Mouse (Mus musculus) B cell, adult 67 days (primary cell): ENCODE data around the gene Tyk2. TPM values are rescaled to one million over a fixed set of nuclear protein-coding genes. Genes with fewer than 3 reads are reported as not detected.

ENCODE experiments used
- total RNA-seq, 2 experiments: library from RNA; stranded (reverse); gene quantifications; 4 replicates each; pipeline ENCODE4 v1.2.4; 2023

The Tyk2 gene
- 10 to 100 TPM; 64.0 to 68.8 TPM for total RNA-seq

DNA sequence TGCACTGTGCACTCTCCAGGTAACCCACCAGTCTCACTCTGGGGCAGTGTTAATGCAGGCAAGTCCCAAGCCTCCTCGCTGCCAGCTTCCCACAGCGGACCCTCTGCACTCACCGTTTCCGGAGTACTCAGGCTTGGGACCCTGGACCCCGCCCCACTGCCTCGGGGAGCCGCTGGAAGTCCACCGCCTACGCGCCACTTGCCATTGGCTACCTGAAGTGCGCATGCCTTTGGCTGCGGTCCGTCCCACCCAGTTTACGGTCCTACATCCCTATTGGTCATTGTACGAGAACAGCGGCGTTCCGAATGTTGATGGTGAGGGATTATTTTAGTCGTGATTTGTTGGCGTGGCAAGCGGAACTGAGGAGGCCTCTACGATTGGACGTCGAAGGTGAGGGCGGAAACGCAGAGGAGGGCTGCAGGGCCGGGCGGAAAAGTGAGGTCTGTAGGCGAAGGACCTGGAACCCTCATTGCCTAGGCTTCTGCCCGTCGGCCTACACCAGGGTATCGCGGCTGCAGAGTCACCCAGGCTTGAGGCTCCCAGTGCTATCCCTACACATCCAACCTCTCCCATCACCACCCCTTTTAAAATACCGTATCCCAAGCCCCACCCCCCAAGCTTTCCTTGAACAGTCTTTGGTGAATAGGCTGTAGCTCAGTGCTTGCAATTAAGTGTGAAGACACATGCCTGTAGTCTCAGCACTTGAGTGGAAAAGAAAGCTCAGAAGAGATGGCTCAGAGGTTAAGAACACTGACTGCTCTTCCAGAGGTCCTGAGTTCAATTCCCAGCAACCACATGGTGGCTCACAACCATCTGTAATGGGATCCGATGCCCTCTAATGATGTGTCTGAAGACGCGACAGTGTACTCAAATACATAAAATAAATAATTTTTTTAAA, at the start of gene Tyk2:
Gene Tyk2, minus strand, starts transcription at position 185 of the 898 bp plus-strand sequence.

DNA sequence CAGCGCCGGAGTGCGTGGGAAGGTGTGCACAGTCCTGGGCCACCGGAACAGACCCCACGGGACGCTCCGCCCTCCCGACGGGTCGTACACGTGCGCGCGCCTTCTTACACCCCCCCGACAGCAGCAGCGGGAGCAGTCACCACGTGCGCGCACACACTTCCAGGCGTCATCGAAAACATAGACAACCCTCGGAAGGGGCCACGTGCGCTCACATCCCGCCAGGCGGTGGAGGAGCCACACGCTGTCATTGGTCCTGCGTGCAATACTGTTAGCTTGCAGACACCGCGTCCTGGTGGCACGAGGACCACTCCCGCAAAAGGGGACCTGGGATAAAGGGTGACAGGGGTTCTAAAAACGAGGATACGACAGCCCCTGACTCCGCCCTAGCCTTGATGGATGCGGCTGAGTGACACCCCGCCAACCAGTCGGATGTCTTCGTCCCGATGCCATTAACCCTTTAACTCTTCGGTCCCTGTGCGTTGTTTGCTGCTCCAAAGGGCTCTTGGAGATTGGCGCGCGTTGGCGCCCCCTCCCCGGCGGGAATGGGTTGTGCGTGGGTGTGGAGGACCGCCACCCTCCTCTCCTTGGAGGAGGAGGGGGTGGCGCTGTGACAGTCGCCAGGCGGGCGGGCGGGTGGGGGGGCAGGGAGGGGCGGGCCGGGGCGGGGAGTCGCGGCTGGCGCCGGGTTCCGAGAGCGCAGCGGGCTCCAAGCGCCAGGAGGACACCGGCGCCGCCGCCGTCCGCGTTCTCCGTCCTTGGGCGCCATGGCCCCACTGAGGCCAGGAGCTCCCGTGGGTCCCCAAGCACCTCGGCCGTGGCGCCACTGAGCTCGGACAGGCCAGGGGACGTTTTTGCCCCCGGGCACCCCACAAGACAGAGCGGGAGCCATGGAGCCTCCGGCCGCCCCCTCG, 34.3 kb upstream of the Tyk2 start, which contains the start of gene Pde4a:
Gene Pde4a, plus strand, starts transcription at position 674 of the 911 bp plus-strand sequence.

DNA sequence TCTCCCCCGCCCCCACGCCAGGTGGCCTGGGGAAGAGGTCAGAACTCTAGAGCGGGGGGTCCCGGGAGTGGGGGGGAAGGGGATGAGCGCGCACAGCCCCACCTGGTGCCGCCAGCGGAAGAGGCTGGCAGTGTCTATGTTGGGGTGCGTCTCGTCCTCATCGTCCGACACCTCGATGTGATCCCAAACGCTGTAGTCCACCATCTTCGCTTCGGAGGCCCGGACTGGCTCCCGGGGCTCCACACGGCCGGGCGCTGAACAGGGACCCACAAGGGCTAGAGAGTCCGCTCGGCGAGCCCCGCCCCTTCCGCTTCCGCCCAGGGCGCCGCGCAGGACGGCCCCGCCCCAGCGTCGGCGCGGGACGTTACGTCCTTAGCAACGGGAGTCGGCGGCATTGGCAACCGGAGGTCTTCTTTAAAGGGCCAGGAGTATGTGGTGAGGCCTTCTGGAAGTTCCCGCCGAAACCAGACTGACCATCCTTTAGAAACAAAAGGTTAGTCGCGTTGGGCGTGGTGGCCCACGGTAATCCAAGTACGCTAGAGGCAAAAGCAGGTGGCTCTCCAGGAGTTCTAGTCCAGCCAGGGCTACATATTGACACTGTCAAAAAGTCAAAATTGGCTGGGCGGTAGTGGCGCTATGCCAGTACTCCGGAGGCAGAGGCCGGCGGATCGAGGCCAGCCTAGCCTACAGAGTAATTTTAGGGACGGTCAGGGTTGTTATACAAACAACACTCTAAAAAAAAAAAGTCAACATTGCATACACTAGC, 18.8 kb upstream of the Tyk2 start, which contains the start of gene Cdc37:
Gene Cdc37, minus strand, starts transcription at position 329 of the 766 bp plus-strand sequence.

DNA sequence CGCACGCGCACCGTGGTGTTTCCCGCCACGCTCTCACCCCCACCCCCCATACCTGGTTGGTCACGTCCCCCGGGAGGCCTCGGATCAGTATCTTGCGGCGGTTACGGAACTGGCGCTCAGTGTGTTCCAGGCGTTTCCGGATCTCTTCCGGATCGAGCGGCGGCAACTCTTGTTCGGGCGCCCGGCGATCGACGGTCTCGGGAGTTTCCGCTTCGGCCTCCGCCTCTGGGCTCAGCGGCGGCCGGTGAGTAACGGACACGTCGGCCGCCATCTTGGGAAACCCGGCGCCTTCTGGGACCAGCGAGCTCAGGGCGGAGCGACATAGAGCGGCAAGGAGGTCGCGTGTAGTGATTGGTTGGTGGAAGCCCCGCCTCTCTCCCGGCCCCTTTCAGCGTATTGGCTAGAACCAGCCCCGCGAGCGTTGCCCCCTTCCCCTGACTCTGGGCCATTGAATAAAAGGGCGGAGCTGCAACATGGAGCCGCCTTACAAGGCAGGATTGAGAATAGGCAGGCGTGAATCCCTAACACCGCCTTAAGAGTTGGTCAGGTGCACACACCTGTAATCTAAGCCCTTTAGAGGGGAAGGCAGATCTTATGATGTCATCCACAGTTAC, 39.2 kb downstream of the Tyk2 start, which contains the start of the genes Gm38431 and Raver1:
Gene Gm38431, minus strand, starts transcription at position 291 of the 614 bp plus-strand sequence.
Gene Raver1, minus strand, starts transcription at position 302 of the 614 bp plus-strand sequence.

DNA sequence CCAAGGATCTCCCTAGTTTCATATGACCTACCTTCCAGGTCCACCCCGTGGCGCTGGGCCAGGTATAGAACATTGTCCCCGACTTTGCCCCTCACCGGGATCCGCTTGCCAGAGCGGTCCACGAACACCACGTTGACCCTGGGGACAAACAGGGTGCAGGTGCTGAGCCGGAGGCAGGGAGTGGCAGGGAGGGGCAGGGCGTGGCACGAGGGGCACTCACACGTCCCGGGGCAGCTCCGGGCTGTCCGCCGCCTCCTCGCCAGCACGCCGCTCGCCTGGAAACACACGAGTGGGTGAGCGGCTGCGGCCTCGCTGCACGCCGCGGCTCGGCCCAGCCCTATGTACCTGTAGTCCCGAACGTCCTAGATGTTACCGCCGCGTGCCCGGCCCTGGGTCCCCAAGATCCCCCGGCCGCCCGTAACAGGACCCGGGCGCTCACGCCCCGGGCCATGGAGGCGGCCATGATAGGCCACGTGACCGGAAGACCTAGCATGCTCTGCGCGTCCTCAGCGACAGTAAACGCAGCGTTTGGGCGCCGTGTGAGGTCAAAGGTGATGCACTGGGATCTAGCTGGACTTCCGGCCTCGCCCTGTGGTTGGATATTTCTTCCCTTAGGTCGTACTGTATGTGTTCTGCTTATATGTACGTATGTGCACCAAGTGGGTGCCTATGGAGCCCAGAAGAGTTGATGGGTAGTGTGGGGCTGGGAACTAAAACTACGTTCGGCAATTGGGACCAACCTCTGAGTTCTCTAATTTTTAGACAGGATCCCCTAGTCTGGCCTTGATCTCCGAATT, 57.8 kb downstream of the Tyk2 start, which contains the start of the genes Gm49373 and Fdx1l:
Gene Gm49373, minus strand, starts transcription at position 53 of the 797 bp plus-strand sequence.
Gene Fdx1l, minus strand, starts transcription at position 571 of the 797 bp plus-strand sequence.

DNA sequence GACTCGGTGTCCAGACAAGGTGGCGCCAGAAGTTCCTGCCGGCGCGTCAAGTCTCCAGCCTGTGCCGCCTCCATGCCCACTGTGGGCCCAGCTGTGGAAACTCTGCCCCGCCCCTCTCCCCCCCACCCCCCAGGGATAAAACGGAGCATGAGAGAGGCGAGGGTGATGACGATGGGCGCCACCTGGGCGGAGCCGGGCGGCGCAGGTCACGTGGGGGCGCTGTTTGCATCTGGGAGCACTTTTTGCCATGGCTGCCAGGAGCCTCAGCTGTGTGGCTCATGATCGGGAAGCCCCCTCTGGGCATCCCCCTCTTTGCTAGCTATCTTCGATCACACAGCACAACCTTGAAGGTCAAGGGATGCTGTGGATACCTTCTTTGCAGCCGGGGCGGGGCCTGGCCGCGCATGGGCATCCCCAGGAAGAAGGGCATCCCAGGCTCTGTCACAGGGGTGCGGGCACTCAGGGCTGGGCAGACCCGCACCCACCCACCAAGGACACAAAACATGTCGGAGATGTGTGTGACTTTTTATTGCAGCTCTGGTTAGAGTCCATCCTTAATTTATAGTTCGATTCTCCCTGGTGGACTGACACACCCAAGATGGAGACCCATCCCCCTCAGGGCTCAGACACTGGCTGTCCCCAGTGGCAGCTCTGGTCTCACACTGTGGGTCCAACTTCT, 63.9 kb downstream of the Tyk2 start, which contains the start of gene Zglp1:
Gene Zglp1, minus strand, starts transcription at position 88 of the 679 bp plus-strand sequence.

Other genes starting within 250 kb of the Tyk2 start
- gene Ppan, start 243.1 kb downstream of the Tyk2 start, total RNA-seq: 100 to 1,000 TPM; 123 to 133 TPM
- gene Eif3g, start 232.6 kb downstream of the Tyk2 start, total RNA-seq: 100 to 1,000 TPM; 184 to 200 TPM
- 10 to 100 TPM; 76.1 to 83.9 TPM for gene Dnmt1, start 171.4 kb downstream of the Tyk2 start, total RNA-seq
- gene S1pr2, start 154.5 kb downstream of the Tyk2 start, total RNA-seq: 1 to 10 TPM; 2.5 to 3.1 TPM
- 10 to 100 TPM; 54.8 to 56.5 TPM for gene Mrpl4, start 128.5 kb downstream of the Tyk2 start, total RNA-seq
- 10 to 100 TPM; 58.0 TPM for gene Icam1, start 115.3 kb downstream of the Tyk2 start, total RNA-seq
- under 1 TPM in 1 of 2 experiments, not detected in 1; 0.73 TPM for gene Icam4, start 101.9 kb downstream of the Tyk2 start, total RNA-seq
- under 1 TPM; 0.18 to 0.29 TPM for gene Icam5, start 99.2 kb downstream of the Tyk2 start, total RNA-seq
- 1 to 10 TPM in 1 of 2 experiments, not detected in 1; 2.0 TPM for gene Zglp1, start 64.2 kb downstream of the Tyk2 start, total RNA-seq
- gene Gm49373, start 58.1 kb downstream of the Tyk2 start, total RNA-seq: 1 to 10 TPM; 2.0 to 2.3 TPM
- 10 to 100 TPM; 27.0 to 29.9 TPM for gene Fdx1l, start 57.6 kb downstream of the Tyk2 start, total RNA-seq
- gene Gm38431, start 39.2 kb downstream of the Tyk2 start, total RNA-seq: 10 to 100 TPM in 1 of 2 experiments, 1 to 10 TPM in 1; 7.7 to 10.6 TPM
- 100 to 1,000 TPM; 109 to 117 TPM for gene Raver1, start 39.2 kb downstream of the Tyk2 start, total RNA-seq
- 100 to 1,000 TPM; 103 to 110 TPM for gene Cdc37, start 18.7 kb upstream of the Tyk2 start, total RNA-seq
- 10 to 100 TPM; 10.2 to 10.4 TPM for gene Pde4a, start 34.5 kb upstream of the Tyk2 start, total RNA-seq
- gene Keap1, start 108.1 kb upstream of the Tyk2 start, total RNA-seq: 10 to 100 TPM; 30.9 to 43.4 TPM
- gene S1pr5, start 117.2 kb upstream of the Tyk2 start, total RNA-seq: under 1 TPM; 0.30 to 0.35 TPM
- gene Atg4d, start 134.1 kb upstream of the Tyk2 start, total RNA-seq: 10 to 100 TPM; 55.8 to 57.5 TPM
- 100 to 1,000 TPM; 151 to 153 TPM for gene Kri1, start 156.7 kb upstream of the Tyk2 start, total RNA-seq
- gene Cdkn2d, start 160.2 kb upstream of the Tyk2 start, total RNA-seq: 10 to 100 TPM; 28.0 to 33.7 TPM
- 1 to 10 TPM; 2.7 to 2.9 TPM for gene Ap1m2, start 181.1 kb upstream of the Tyk2 start, total RNA-seq
- 100 to 1,000 TPM; 368 to 370 TPM for gene Slc44a2, start 189.5 kb upstream of the Tyk2 start, total RNA-seq
- 100 to 1,000 TPM; 135 to 155 TPM for gene Ilf3, start 236.6 kb upstream of the Tyk2 start, total RNA-seq